Mouse (Mus musculus) bone marrow, adult 2 months (tissue): ENCODE measurements around the gene Rpl15.

Experiments used
- CTCF ChIP-seq: fragments of 200-500 bp; IDR thresholded peaks from 2 replicates; pipeline ENCODE4 v1.5.1; 2011; ENCODE audit warnings: low read length, control low read depth; ENCODE audit not compliant: control insufficient read depth, insufficient read depth
- POLR2A ChIP-seq: fragments of 200-500 bp; IDR thresholded peaks from 2 replicates; pipeline ENCODE4 v1.6.1; 2011; ENCODE audit warnings: low read depth, mild to moderate bottlenecking, control low read depth, low read length, borderline replicate concordance; ENCODE audit not compliant: control insufficient read depth

GRCm38 (mm10) chr14:18317457-18318411 lies 46.5 kb upstream of the Rpl15 start:
- TF ChIP-seq POLR2A (no peak), CTCF (no peak)
